Mouse (Mus musculus) ES-E14 (cell line): ENCODE measurements around the gene Cops4. TPM values are rescaled to one million over a fixed set of nuclear protein-coding genes. Genes with fewer than 3 reads are reported as not detected.
A peak's percentile ranks its signal among the peaks of the same experiment; 100 is the strongest.

Experiments
- DNase-seq: peaks from one replicate; pipeline ENCODE4 v3.0.0-alpha.2; 2013; ENCODE audit warnings: low read depth, low spot score
- H3K27ac ChIP-seq: 2 replicates; pipeline ENCODE4 v1.5.1; 2012; ENCODE audit warnings: low read depth, mild to moderate bottlenecking, low read length, moderate library complexity, mixed read lengths; ENCODE audit not compliant: poor library complexity, insufficient read depth, severe bottlenecking
- H3K36me3 ChIP-seq: 2 replicates; pipeline ENCODE4 v1.6.1; 2012; ENCODE audit warnings: mild to moderate bottlenecking, low read length, moderate library complexity, mixed read lengths; ENCODE audit not compliant: control insufficient read depth, poor library complexity, insufficient read depth, severe bottlenecking
- H3K4me1 ChIP-seq, 2 experiments: fragments of 150-350 bp in 1 of 2; sonication (generic) in 1 of 2; 2 replicates each; pipeline ENCODE4 v1.6.1; 2012; ENCODE audit warnings: low read length in 2 of 2, mild to moderate bottlenecking in 1 of 2, mixed read lengths in 1 of 2; ENCODE audit not compliant: control insufficient read depth in 2 of 2, insufficient read depth in 2 of 2, poor library complexity in 1 of 2
- H3K4me3 ChIP-seq, 2 experiments: fragments of 150-350 bp in 1 of 2; sonication (generic) in 1 of 2; 2 replicates each; pipeline ENCODE4 v1.5.1; 2012; ENCODE audit warnings: low read length in 2 of 2, low read depth in 1 of 2, mild to moderate bottlenecking in 1 of 2, mixed read lengths in 1 of 2; ENCODE audit not compliant: insufficient read depth in 1 of 2, poor library complexity in 1 of 2, severe bottlenecking in 1 of 2
- H3K9ac ChIP-seq: 2 replicates; pipeline ENCODE4 v1.6.1; 2012; ENCODE audit warnings: low read depth, mild to moderate bottlenecking, low read length, mixed read lengths; ENCODE audit not compliant: poor library complexity, insufficient read depth, severe bottlenecking
- H3K9me3 ChIP-seq: fragments of 150-350 bp; sonication (generic); 2 replicates; pipeline ENCODE4 v1.6.1; 2012; ENCODE audit warnings: low read depth, mild to moderate bottlenecking, low read length; ENCODE audit not compliant: control insufficient read depth, insufficient read depth
- CHD2 ChIP-seq: IDR thresholded peaks from 2 replicates; pipeline ENCODE4 v1.6.1; 2014; ENCODE audit warnings: mild to moderate bottlenecking, low read depth, low read length, inconsistent platforms
- HCFC1 ChIP-seq: IDR thresholded peaks from 2 replicates; pipeline ENCODE4 v1.6.1; 2012; ENCODE audit warnings: low read length, inconsistent platforms, borderline replicate concordance; ENCODE audit not compliant: insufficient read depth
- MAFK ChIP-seq: IDR thresholded peaks from 2 replicates; pipeline ENCODE4 v1.6.1; 2014; ENCODE audit warnings: mild to moderate bottlenecking, low read depth, low read length, inconsistent platforms; ENCODE audit not compliant: insufficient read depth
- ZC3H11A ChIP-seq: IDR thresholded peaks from 2 replicates; pipeline ENCODE4 v1.6.1; 2012; ENCODE audit warnings: low read depth, mild to moderate bottlenecking, inconsistent platforms, low read length, borderline replicate concordance
- ZNF384 ChIP-seq: IDR thresholded peaks from 2 replicates; pipeline ENCODE4 v1.6.1; 2012; ENCODE audit warnings: low read depth, low read length, inconsistent platforms
- in situ Hi-C, 2 experiments: fragments of 600-800 bp; cut with MboI; formaldehyde crosslinking; loops; one replicate each; pipeline ENCODE4 v1.15.1; 2025; ENCODE audit warnings: low sequenced_read_pairs in 2 of 2, inconsistent platforms in 1 of 2; ENCODE audit not compliant: unreplicated experiment in 2 of 2
- total RNA-seq: library from RNA; depleted of rRNA; stranded (reverse); fragments of 300-350 nt; gene quantifications from 2 replicates; pipeline ENCODE4 v1.2.3, GENCODE M21; 2012

The Cops4 gene
- total RNA-seq, 1 experiment, result 101 TPM

DNA sequence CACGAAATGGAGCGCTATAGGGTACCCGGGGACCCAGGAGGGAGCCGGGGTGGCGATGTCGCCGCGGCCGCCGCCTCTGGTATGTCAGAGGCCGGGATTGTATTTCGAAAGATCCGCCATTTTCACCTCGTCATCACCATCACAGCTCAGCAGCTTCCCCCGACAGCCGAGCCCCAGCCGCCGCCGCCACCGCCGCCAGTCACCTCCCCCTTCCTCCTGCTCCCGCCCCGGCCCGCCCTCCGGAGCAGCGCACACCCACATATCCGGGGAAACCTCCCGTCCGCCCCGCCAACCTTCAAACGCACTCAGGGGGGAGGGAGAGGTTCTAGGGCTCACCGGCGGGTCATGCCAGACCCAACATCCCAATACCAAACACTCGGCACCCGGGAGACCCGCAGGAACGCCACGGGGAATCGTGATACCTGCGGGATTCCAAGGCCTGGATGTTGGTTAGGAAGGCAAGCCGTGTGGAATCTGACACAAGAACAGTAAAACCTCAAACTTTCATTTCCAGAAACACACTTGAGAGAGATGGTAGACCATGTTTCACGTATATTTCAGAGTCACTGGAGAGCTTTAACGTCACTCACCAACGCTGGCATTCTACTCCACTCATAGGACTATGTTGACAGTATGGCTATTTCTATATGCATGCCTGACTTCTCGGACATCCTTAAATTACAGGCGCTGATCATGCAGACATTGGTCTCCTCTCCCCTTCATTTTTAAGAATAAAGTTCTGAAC, 19.5 kb upstream of the Cops4 start:
- Histone ChIP-seq H3K9ac (peak overlapping the region; percentile 76), H3K27ac (no peak overlapping the region), H3K36me3 (no peaks in the 10 kb centered on the region), H3K4me1 (peaks cover 0 to 4% of the 10 kb centered on the region in 2 experiments; a peak in 1 of 4 replicates), H3K4me3 (peak overlapping the region; percentile 67 to 72), H3K9me3 (no peaks in the 10 kb centered on the region)
- no peak for TF ChIP-seq HCFC1
- TF ChIP-seq MAFK, result no peak
- no peak for TF ChIP-seq CHD2
- no peak for TF ChIP-seq ZNF384
- no peak for TF ChIP-seq ZC3H11A
- in situ Hi-C loops, result no loop called here
- peak; percentile 54 for DNase-seq

DNA sequence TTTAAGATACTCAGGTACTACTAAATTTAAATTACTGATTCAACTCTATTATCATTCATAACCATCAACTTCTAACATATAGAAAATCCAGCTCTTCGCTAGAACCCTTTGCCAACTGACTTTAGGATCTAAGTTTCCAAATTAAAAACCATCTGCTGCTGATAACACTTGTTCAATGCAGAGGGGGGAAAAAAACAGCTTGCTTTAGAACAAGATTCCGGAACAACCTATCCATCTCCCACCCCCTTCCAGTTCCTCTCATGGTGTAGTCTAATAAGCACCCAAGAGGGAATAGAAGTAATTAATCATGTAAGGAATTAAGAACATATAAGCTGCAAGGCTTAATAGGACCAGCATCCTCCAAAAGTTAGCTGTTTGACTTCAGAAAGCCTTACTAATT, 18.9 kb upstream of the Cops4 start:
- Histone ChIP-seq H3K27ac (no peak overlapping the region), H3K36me3 (no peaks in the 10 kb centered on the region), H3K9me3 (no peaks in the 10 kb centered on the region; the same call in 1 of the 2 replicates), H3K4me1 (peaks cover 0 to 4% of the 10 kb centered on the region in 2 experiments; a peak in 1 of 4 replicates), H3K9ac (no peak overlapping the region), H3K4me3 (peak overlapping the region in 1 of 2 experiments; percentile 95; a peak in 3 of 4 replicates)
- no peak for DNase-seq
- in situ Hi-C loops, result no loop called here
- TF ChIP-seq HCFC1, result no peak

DNA sequence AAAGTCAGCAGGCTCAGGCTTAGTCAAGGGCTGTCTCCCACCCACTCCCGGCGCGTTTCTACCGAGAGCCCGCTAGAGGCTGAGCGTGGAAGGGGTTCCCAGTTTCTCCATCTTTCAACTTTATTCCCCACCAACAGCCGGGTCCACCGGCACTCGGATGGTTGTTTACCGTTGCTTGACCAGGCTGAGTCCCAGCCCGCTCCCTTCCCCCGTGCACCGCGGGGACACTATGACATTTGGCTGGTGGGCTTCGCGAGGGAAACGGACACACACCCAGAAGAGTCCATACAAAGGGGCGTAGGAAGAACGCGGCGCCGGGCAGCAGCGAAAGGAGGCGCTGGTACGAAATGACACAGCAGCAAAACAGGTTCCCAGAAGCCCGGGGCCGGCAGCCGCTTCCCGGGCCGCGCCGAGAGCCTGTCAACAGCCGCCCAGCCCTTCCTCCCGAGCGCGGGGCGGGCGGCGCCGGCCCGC, 18.2 kb upstream of the Cops4 start:
- peaks cover 0 to 4% of the 10 kb centered on the region in 2 experiments; a peak in 1 of 4 replicates for H3K4me1 ChIP-seq
- no peak overlapping the region for H3K27ac ChIP-seq
- DNase-seq, result no peak
- H3K9ac ChIP-seq, result peak overlapping the region; percentile 82
- in situ Hi-C loops, result no loop called here
- peak overlapping the region; percentile 82 to 95 for H3K4me3 ChIP-seq
- TF ChIP-seq ZNF384 (no peak), ZC3H11A (no peak), CHD2 (no peak), MAFK (no peak), HCFC1 (no peak)
- no peaks in the 10 kb centered on the region; the same call in 1 of the 2 replicates for H3K9me3 ChIP-seq
- no peaks in the 10 kb centered on the region for H3K36me3 ChIP-seq

DNA sequence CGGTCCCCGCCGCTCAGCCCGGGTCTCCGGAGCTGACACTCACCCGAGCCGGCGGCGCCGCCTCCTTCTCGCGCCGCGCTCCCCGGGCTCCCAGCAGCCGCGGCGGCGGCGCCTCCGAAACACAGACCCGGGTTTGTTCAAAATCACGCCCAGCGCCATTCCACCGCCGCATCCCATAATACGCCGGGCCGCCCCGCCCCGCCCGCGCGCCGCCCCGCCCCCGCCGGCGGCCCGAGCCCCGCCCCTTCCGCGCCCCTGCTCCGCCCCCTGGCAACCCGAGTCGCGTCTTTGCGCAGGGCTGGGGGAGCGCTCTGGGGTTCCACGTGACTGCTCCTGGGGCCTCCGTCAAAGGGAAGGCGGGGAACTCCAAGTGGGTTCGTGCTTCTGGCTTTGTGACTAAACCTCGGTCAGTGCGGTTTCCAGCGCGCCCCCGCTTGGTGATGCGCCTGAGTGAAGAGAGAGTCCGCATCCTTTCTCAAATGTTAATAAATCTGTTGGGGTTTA, 17.6 kb upstream of the Cops4 start, which contains the start of gene Lin54:
Lin54 (minus strand) TSS at position 182 of the 504 bp plus-strand sequence.
- no peaks in the 10 kb centered on the region; the same call in 1 of the 2 replicates for H3K9me3 ChIP-seq

More for the DNA sequence above, 17.6 kb upstream of the Cops4 start, which contains the start of gene Lin54:
- DNase-seq, result peak; percentile 80
- in situ Hi-C loops, result no loop called here
- TF ChIP-seq ZC3H11A (no peak), MAFK (no peak)
- no peaks in the 10 kb centered on the region for H3K36me3 ChIP-seq
- no peak within 1 kb of the TSS for H3K27ac ChIP-seq
- peak within 1 kb of the TSS; percentile 82 for H3K9ac ChIP-seq
- peak within 1 kb of the TSS; percentile 82 to 95 for H3K4me3 ChIP-seq
- H3K4me1 ChIP-seq, result peaks cover 0 to 4% of the 10 kb centered on the region in 2 experiments; a peak in 1 of 4 replicates
